Mouse (Mus musculus) embryonic facial prominence, embryonic 12.5 days (tissue): ENCODE results near the gene Whrn. TPM values are rescaled to one million over a fixed set of nuclear protein-coding genes. Genes with fewer than 3 reads are reported as not detected.
A peak's percentile ranks its signal among the peaks of the same experiment; 100 is the strongest.

Experiments used
- ATAC-seq: fragments of 200-750 bp; cut with Nextera tagmentation; 2 replicates; pipeline ENCODE4 v1.8.0; 2017; ENCODE audit not compliant: insufficient number of reproducible peaks, insufficient read depth, low FRiP score, low TSS enrichment
- H3K27ac ChIP-seq: fragments of 300-500 bp; sonication (generic); 2 replicates; pipeline ENCODE4 v1.5.1; 2016; ENCODE audit warnings: mild to moderate bottlenecking
- H3K27me3 ChIP-seq: fragments of 300-500 bp; sonication (generic); 2 replicates; pipeline ENCODE4 v1.6.1; 2016; ENCODE audit warnings: mild to moderate bottlenecking, moderate library complexity
- H3K36me3 ChIP-seq: fragments of 300-500 bp; sonication (generic); 2 replicates; pipeline ENCODE4 v1.6.1; 2016; ENCODE audit warnings: mild to moderate bottlenecking
- H3K4me1 ChIP-seq: fragments of 300-500 bp; sonication (generic); 2 replicates; pipeline ENCODE4 v1.6.1; 2016
- H3K4me2 ChIP-seq: fragments of 300-500 bp; sonication (generic); replicated peaks from 2 replicates; pipeline ENCODE4 v1.6.1; 2016; ENCODE audit warnings: mild to moderate bottlenecking, moderate library complexity
- H3K4me3 ChIP-seq: fragments of 300-500 bp; sonication (generic); 2 replicates; pipeline ENCODE4 v1.5.1; 2016; ENCODE audit warnings: mild to moderate bottlenecking
- H3K9ac ChIP-seq: fragments of 300-500 bp; sonication (generic); 2 replicates; pipeline ENCODE4 v1.6.1; 2016; ENCODE audit warnings: mild to moderate bottlenecking, moderate library complexity
- H3K9me3 ChIP-seq: fragments of 300-500 bp; sonication (generic); 2 replicates; pipeline ENCODE4 v1.6.1; 2016; ENCODE audit warnings: mild to moderate bottlenecking, moderate library complexity
- WGBS: fragments of 180-500 bp; shearing (Covaris S2); methylation state at CpG from one replicate; pipeline ENCODE4 v1.1.7; 2016; 5-methylcytosine and 5-hydroxymethylcytosine counted together
- polyA plus RNA-seq: library from polyadenylated mRNA; unstranded; fragments of >200 nt; fragmentation: Nextera tagmentation; extraction: Ambion mirVana; gene quantifications from 2 replicates; pipeline ENCODE4 v1.2.1, GENCODE M21; 2016

Gene Whrn
- polyA plus RNA-seq, 1 experiment from 2014 or later: 8.6 TPM

DNA sequence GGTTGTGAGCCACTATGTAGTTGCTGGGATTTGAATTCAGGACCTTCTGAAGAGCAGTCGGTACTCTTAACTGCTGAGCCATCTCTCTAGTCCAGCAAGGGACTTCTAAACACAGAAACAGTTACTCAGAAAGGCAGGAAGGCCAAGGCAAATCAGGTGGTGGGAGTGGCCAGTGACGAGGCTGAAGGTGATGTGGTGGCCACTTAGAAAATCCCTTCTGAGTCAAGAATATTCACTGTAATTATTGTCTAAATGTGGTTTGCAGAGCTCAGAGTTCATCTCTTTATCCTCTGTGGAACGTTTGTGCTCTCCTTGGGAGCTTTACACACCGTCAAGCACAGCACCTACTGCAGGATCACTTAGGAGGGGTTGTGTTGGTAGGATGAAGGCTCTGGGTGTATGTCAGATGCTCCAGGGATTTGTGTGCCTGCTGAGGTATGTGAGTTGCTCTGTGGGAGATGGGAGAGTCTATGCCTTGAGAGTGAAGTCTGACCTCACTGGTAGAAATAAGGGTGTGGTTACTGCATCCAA, 18.7 kb upstream of the Whrn start:
- Histone ChIP-seq H3K4me3 (no peak overlapping the region), H3K9ac (no peak overlapping the region), H3K4me1 (no peaks in the 10 kb centered on the region), H3K27me3 (no peaks in the 10 kb centered on the region), H3K4me2 (no peak overlapping the region), H3K36me3 (no peaks in the 10 kb centered on the region), H3K27ac (no peak overlapping the region), H3K9me3 (no peaks in the 10 kb centered on the region)
- ATAC-seq: no peak
- 57% methylated on average over 4 of the region's 4 CpGs for WGBS

GRCm38 (mm10) chr4:63512921-63513320, 17.1 kb upstream of the Whrn start:
- no peaks in the 10 kb centered on the region for H3K9me3 ChIP-seq
- WGBS: 64% methylated on average over 2 of the region's 2 CpGs
- ATAC-seq: no peak
- no peaks in the 10 kb centered on the region for H3K4me1 ChIP-seq
- H3K9ac ChIP-seq: no peak overlapping the region
- H3K27ac ChIP-seq: no peak overlapping the region
- no peaks in the 10 kb centered on the region for H3K27me3 ChIP-seq
- no peak overlapping the region for H3K4me3 ChIP-seq
- H3K4me2 ChIP-seq: no peak overlapping the region
- H3K36me3 ChIP-seq: no peaks in the 10 kb centered on the region

DNA sequence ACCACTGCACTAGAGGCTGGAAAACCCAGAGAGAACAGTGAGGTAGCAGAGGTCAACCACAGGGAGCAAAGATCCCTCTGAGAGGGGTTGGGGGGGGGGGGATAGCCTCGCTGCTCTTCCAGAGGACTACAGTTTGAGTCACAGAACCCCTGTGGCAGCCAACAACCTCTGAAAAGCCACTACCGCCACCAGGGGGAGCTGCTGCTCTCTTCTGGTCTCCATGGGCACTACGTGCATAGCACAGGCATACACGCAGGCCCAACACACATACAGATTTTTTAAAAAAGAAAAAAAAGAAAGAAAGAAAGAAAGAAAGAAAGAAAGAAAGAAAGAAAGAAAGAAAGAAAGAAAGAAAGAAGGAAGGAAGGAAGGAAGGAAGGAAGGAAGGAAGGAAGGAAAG, 12.4 kb upstream of the Whrn start:
- H3K9me3 ChIP-seq: no peaks in the 10 kb centered on the region
- no peaks in the 10 kb centered on the region for H3K36me3 ChIP-seq
- H3K27ac ChIP-seq: no peak overlapping the region
- no peak overlapping the region for H3K9ac ChIP-seq
- no peaks in the 10 kb centered on the region for H3K4me1 ChIP-seq
- H3K27me3 ChIP-seq: no peaks in the 10 kb centered on the region
- no peak overlapping the region for H3K4me3 ChIP-seq
- no peak overlapping the region for H3K4me2 ChIP-seq
- no peak for ATAC-seq
- 17% methylated on average over 4 of the region's 4 CpGs for WGBS

- H3K36me3 ChIP-seq: no peaks in the 10 kb centered on the region
- H3K27me3 ChIP-seq: no peaks in the 10 kb centered on the region
- no peak overlapping the region for H3K27ac ChIP-seq
- H3K4me3 ChIP-seq: no peak overlapping the region
- 80% methylated on average over 5 of the region's 5 CpGs for WGBS
- 0 out of 2 replicates have a peak, but pooled peaks cover 3% of the 10 kb centered on the region for H3K4me1 ChIP-seq
- no peak for ATAC-seq
- no peaks in the 10 kb centered on the region for H3K9me3 ChIP-seq
- no peak overlapping the region for H3K9ac ChIP-seq
- H3K4me2 ChIP-seq: no peak overlapping the region
Measured at GRCm38 (mm10) chr4:63507478-63507877, 11.7 kb upstream of the Whrn start.

GRCm38 (mm10) chr4:63503949-63504348, 8.2 kb upstream of the Whrn start:
- Histone ChIP-seq H3K9me3 (no peaks in the 10 kb centered on the region), H3K4me1 (0 out of 2 replicates have a peak, but pooled peaks cover 3% of the 10 kb centered on the region), H3K4me3 (no peak overlapping the region), H3K27me3 (no peaks in the 10 kb centered on the region), H3K27ac (no peak overlapping the region), H3K9ac (no peak overlapping the region), H3K4me2 (no peak overlapping the region), H3K36me3 (no peaks in the 10 kb centered on the region)
- 74% methylated on average over 5 of the region's 5 CpGs for WGBS
- no peak for ATAC-seq

GRCm38 (mm10) chr4:63501050-63501449, 5.3 kb upstream of the Whrn start:
- no peak overlapping the region for H3K9ac ChIP-seq
- no peak overlapping the region for H3K4me3 ChIP-seq
- H3K9me3 ChIP-seq: no peaks in the 10 kb centered on the region
- no peak overlapping the region for H3K4me2 ChIP-seq
- H3K27me3 ChIP-seq: no peaks in the 10 kb centered on the region
- H3K27ac ChIP-seq: no peak overlapping the region
- no peak for ATAC-seq
- H3K36me3 ChIP-seq: no peaks in the 10 kb centered on the region
- 61% methylated on average over 5 of the region's 5 CpGs for WGBS
- peaks cover 9% of the 10 kb centered on the region; the same call in 1 of the 2 replicates for H3K4me1 ChIP-seq

- no peak overlapping the region for H3K27ac ChIP-seq
- 25% methylated on average over 3 of the region's 3 CpGs for WGBS
- ATAC-seq: no peak
- H3K27me3 ChIP-seq: peaks cover 17% of the 10 kb centered on the region
- no peaks in the 10 kb centered on the region for H3K9me3 ChIP-seq
- H3K4me2 ChIP-seq: no peak overlapping the region
- no peak overlapping the region for H3K4me3 ChIP-seq
- peaks cover 29% of the 10 kb centered on the region; the same call in 1 of the 2 replicates for H3K4me1 ChIP-seq
- H3K9ac ChIP-seq: no peak overlapping the region
- no peaks in the 10 kb centered on the region for H3K36me3 ChIP-seq
Measured at GRCm38 (mm10) chr4:63498346-63498745, 2.6 kb upstream of the Whrn start.

GRCm38 (mm10) chr4:63496312-63496711, 521 bp upstream of the Whrn start:
- H3K4me2 ChIP-seq: peak overlapping the region; percentile 94
- no peaks in the 10 kb centered on the region for H3K36me3 ChIP-seq
- peak overlapping the region; percentile 65 for H3K4me3 ChIP-seq
- WGBS: 15% methylated on average over 6 of the region's 6 CpGs
- H3K9ac ChIP-seq: no peak overlapping the region
- H3K27me3 ChIP-seq: peaks cover 21% of the 10 kb centered on the region
- no peak overlapping the region for H3K27ac ChIP-seq
- peaks cover 28% of the 10 kb centered on the region; the same call in 1 of the 2 replicates for H3K4me1 ChIP-seq
- H3K9me3 ChIP-seq: no peaks in the 10 kb centered on the region
- ATAC-seq: no peak

GRCm38 (mm10) chr4:63494967-63495914, 550 bp downstream of the Whrn start:
- peak; percentile 43; the same call in 1 of the 2 replicates for ATAC-seq
- H3K27me3 ChIP-seq: peaks cover 21% of the 10 kb centered on the region
- peak overlapping the region; percentile 94 for H3K4me2 ChIP-seq
- H3K4me1 ChIP-seq: peaks cover 28% of the 10 kb centered on the region; the same call in 1 of the 2 replicates
- 0 out of 2 replicates have a peak overlapping the region, but pooled peaks have one; percentile 30 for H3K27ac ChIP-seq
- under 1% methylated on average over 96 of the region's 107 CpGs for WGBS
- H3K36me3 ChIP-seq: no peaks in the 10 kb centered on the region
- H3K4me3 ChIP-seq: peak overlapping the region; percentile 65
- H3K9ac ChIP-seq: peak overlapping the region; percentile 67
- H3K9me3 ChIP-seq: no peaks in the 10 kb centered on the region

DNA sequence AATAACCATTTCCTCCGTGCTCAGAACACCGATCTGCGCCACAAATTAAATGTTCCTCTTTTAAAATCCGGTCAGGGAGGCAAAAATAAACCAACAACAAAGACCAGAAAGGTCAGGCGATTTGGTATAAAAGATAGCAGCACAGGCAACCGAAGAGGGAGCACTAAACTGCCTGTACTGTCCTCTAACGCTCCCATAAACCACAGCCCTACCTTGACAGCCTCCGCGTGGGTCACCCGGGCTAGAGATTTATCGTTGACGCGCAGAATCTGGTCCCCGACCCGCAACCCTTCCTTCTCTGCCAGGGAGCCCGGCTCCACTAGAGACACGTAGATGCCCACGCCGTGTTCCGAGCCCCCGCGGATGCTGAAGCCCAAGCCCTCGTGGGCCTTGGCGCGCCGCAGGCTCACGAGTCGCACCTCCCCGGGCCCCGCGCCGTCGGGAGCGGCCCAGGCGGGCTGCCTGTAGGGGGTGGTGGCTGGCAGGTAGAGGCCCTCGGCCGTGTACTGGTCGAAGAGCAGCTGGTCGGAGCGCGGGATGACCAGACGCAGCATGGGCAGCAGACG, 1.3 kb downstream of the Whrn start:
- Histone ChIP-seq H3K4me1 (peaks cover 31% of the 10 kb centered on the region; the same call in 1 of the 2 replicates), H3K4me3 (peak overlapping the region; percentile 65), H3K27ac (no peak overlapping the region), H3K27me3 (peaks cover 21% of the 10 kb centered on the region), H3K36me3 (no peaks in the 10 kb centered on the region), H3K9me3 (no peaks in the 10 kb centered on the region), H3K4me2 (peak overlapping the region; percentile 94), H3K9ac (peak overlapping the region; percentile 67)
- 0 out of 2 replicates have a peak, but pooled peaks have one; percentile 13 for ATAC-seq
- WGBS: 4% methylated on average over 43 of the region's 43 CpGs

DNA sequence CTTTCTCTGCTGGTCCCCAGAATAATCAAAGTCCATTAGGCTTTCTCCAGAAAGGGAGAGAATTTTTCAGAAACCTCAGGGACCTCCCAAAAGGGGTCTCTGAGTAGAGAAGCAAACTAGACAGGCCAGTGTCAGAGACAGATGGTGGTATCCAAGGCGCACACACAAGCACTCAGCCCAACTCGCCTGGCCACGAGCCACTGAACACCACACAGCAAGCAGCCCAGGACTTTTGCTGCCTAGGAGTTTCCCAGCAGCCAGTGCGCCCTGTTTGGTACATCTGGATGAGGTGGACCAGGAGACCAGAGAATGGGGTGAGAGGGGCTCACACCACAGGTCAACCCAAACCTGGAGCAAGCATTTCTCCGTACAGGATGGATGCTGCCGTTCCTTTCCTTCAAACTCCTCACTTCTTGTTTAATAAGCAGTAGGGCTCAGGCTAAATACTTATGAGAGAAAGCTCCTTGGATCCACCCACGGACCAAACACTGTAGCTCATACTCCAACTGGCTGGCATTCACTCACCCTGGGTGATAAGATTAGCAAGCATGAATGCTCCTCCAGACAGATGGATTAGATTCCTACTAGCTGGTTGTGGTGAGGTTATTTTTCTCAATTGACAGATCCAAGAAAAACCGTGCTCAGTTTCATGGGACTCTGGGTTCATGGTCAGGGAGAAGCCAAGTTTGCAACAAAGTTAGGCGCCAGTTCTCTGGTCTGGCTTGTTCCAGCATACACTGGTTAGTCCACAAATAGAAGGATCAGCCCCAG, 2.3 kb downstream of the Whrn start:
- Histone ChIP-seq H3K4me2 (peak overlapping the region; percentile 94), H3K27me3 (peaks cover 21% of the 10 kb centered on the region), H3K27ac (no peak overlapping the region), H3K4me1 (peaks cover 32% of the 10 kb centered on the region; the same call in 1 of the 2 replicates), H3K9ac (no peak overlapping the region), H3K9me3 (no peaks in the 10 kb centered on the region), H3K36me3 (no peaks in the 10 kb centered on the region), H3K4me3 (peak overlapping the region; percentile 65)
- ATAC-seq: no peak
- 73% methylated on average over 9 of the region's 9 CpGs for WGBS
